In genomic region chr6:50588251-50588650, GRCm38 (mm10) we compare ENCODE assay signal across 8 mouse cellular contexts. TPM values are rescaled to one million over a fixed set of nuclear protein-coding genes. Genes with fewer than 3 reads are reported as not detected.
DNase-seq lines count a peak whose midpoint lies in the region; ATAC-seq and TF ChIP-seq lines count a peak whose summit lies in the region.

No protein-coding gene starts in this region.

- H3K4me2 ChIP-seq in midbrain, postnatal 0 days (ENCODE audit: low read depth, low read length, poor library complexity, severe bottlenecking), result no peak overlapping the region

- ATAC-seq in hematopoietic stem cell, adult 5-6 weeks (replicated peaks in 1 of 2; ENCODE audit: insufficient read depth in 1 of 2, low FRiP score in 2 of 2, low TSS enrichment in 1 of 2, low read depth in 1 of 2, poor library complexity in 2 of 2, severe bottlenecking in 2 of 2), result peak; percentile 46 to 75; a peak in 3 of 4 replicates
- no peak for ATAC-seq in midbrain, postnatal 0 days (ENCODE audit: low FRiP score)

- H3K4me1 ChIP-seq in midbrain, postnatal 0 days (ENCODE audit: insufficient read depth, low read length), result no peaks in the 10 kb centered on the region

- WGBS in midbrain, postnatal 0 days, result 96% methylated on average over 1 of the region's 1 CpGs

- no peaks in the 10 kb centered on the region for H3K27me3 ChIP-seq in midbrain, postnatal 0 days (ENCODE audit: insufficient read depth, low read length)

- H3K36me3 ChIP-seq in midbrain, postnatal 0 days (ENCODE audit: insufficient read depth, low read length), result peaks cover 6% of the 10 kb centered on the region; the same call in 1 of the 2 replicates

- no peak overlapping the region for H3K9ac ChIP-seq in midbrain, postnatal 0 days (replicated peaks; ENCODE audit: low read length, poor library complexity, severe bottlenecking)

- intact Hi-C loops in heart, postnatal 10 days (cut with DNase I), result no loop called here
- intact Hi-C loops in heart, postnatal 25 days (cut with DNase I), result no loop called here

- no peak overlapping the region for H3K4me3 ChIP-seq in midbrain, postnatal 0 days (ENCODE audit: low read depth, low read length)

- no peaks in the 10 kb centered on the region for H3K9me3 ChIP-seq in midbrain, postnatal 0 days (ENCODE audit: low read length)

- no peak overlapping the region for H3K27ac ChIP-seq in midbrain, postnatal 0 days (ENCODE audit: low read depth, low read length)

- peak; percentile 90 for TF ChIP-seq CTCF in midbrain, postnatal 0 days (IDR thresholded peaks at IDR 0.05)

- DNase-seq in heart, postnatal 10 days, result peak; percentile 59 to 79
- DNase-seq in heart, postnatal 25 days (ENCODE audit: low spot score), result no peak
- DNase-seq in thymus, postnatal 0 days (ENCODE audit: low spot score), result peak; percentile 77
- DNase-seq in thymus, adult 18-20 months, result no peak
- DNase-seq in c-Kit-positive CD71-positive TER-119-positive erythroid progenitor cells, embryonic 14.5 days (ENCODE audit: low spot score), result peak; percentile 77
- peak; percentile 88 for DNase-seq in midbrain, postnatal 0 days (ENCODE audit: low spot score)
- DNase-seq in yolk sac, embryonic 10.5 days (ENCODE audit: low spot score), result peak; percentile 42

RNA-seq across cellular contexts. Expression of gene 4921507P07Rik, which starts 8.2 kb away (rescaled TPM):
- total RNA-seq in heart, postnatal 10 days (2021), result under 1 TPM; 0.25 to 0.36 TPM
- total RNA-seq in heart, postnatal 25 days (2021), result under 1 TPM; 0.28 to 0.36 TPM
- 0.20 and 0.39 TPM in 2 replicates for polyA plus RNA-seq in thymus, postnatal 0 days (2015; fragmentation: Nextera tagmentation; extraction: Ambion mirVana)
- total RNA-seq in hematopoietic stem cell, adult 5-6 weeks (2017), result 0.81 and 1.5 TPM in 2 replicates
- 3.3 and 5.1 TPM in 2 replicates for total RNA-seq in midbrain, postnatal 0 days (2014; rRNA removed)
- polyA plus RNA-seq in midbrain, postnatal 0 days (2015; fragmentation: Nextera tagmentation; extraction: Ambion mirVana), result 3.6 and 4.4 TPM in 2 replicates

RNA-seq across cellular contexts. Expression of gene Cycs, which starts 21.9 kb away (rescaled TPM):
- total RNA-seq in heart, postnatal 10 days (2021), result 100 to 1,000 TPM; 163 to 166 TPM
- total RNA-seq in heart, postnatal 25 days (2021), result 100 to 1,000 TPM; 173 to 198 TPM
- polyA plus RNA-seq in thymus, postnatal 0 days (2015; fragmentation: Nextera tagmentation; extraction: Ambion mirVana), result 73.5 and 77.6 TPM in 2 replicates
- 71.9 and 119 TPM in 2 replicates for total RNA-seq in hematopoietic stem cell, adult 5-6 weeks (2017)
- 37.0 and 46.2 TPM in 2 replicates for total RNA-seq in midbrain, postnatal 0 days (2014; rRNA removed)
- 82.3 and 83.3 TPM in 2 replicates for polyA plus RNA-seq in midbrain, postnatal 0 days (2015; fragmentation: Nextera tagmentation; extraction: Ambion mirVana)

Comparison
In these comparisons a context has a peak if more than half of its experiments do, and no peak if none do; other contexts are left out.
1. DNase-seq: peak in heart, postnatal 10 days (2 of 2), thymus, postnatal 0 days (single experiment), c-Kit-positive CD71-positive TER-119-positive erythroid progenitor cells, embryonic 14.5 days (single experiment), midbrain, postnatal 0 days (single experiment) and yolk sac, embryonic 10.5 days (single experiment); none in heart, postnatal 25 days (single experiment) and thymus, adult 18-20 months (0 of 2).